Mouse (Mus musculus) C2C12 (cell line): Measurements from ENCODE around the gene Peli3. TPM values are rescaled to one million over a fixed set of nuclear protein-coding genes. Genes with fewer than 3 reads are reported as not detected.
A peak's percentile ranks its signal among the peaks of the same experiment; 100 is the strongest.
"Not testable (repeated sequence)": the region's sequence is repeated elsewhere in the genome, so short reads cannot be mapped to it uniquely, and the experiment has no call there.

ENCODE experiments used
- H3K27me3 ChIP-seq: one replicate; pipeline ENCODE4 v1.6.1; 2011; ENCODE audit not compliant: control insufficient read depth, insufficient read depth, insufficient read length
- H3K36me3 ChIP-seq: one replicate; pipeline ENCODE4 v1.6.1; 2011; ENCODE audit not compliant: control insufficient read depth, insufficient read depth
- H3K4me3 ChIP-seq: one replicate; pipeline ENCODE4 v1.5.1; 2011; ENCODE audit warnings: mild to moderate bottlenecking, control low read depth; ENCODE audit not compliant: poor library complexity, insufficient read depth, severe bottlenecking
- H3K79me2 ChIP-seq: one replicate; pipeline ENCODE4 v1.6.1; 2011; ENCODE audit not compliant: control insufficient read depth, insufficient read depth
- H3K79me3 ChIP-seq: one replicate; pipeline ENCODE4 v1.6.1; 2011; ENCODE audit warnings: low read depth, control low read depth
- H3ac ChIP-seq: one replicate; pipeline ENCODE3; 2011; ENCODE audit warnings: low read depth; ENCODE audit not compliant: control insufficient read depth, insufficient read length
- CTCF ChIP-seq: IDR thresholded peaks from one replicate; pipeline ENCODE4 v1.5.1; 2011; ENCODE audit not compliant: control insufficient read depth, insufficient read depth, insufficient read length
- FOSL1 ChIP-seq: IDR thresholded peaks from one replicate; pipeline ENCODE4 v1.8.0; 2011; ENCODE audit warnings: mild to moderate bottlenecking, low read length; ENCODE audit not compliant: poor library complexity, insufficient read depth, severe bottlenecking
- MAX ChIP-seq: IDR thresholded peaks from one replicate; pipeline ENCODE4 v1.6.1; 2011; ENCODE audit warnings: mild to moderate bottlenecking, control low read depth
- MYOD1 ChIP-seq: IDR thresholded peaks from one replicate; pipeline ENCODE4 v1.6.1; 2011; ENCODE audit warnings: low read depth; ENCODE audit not compliant: control insufficient read depth, insufficient read length
- MYOG ChIP-seq: IDR thresholded peaks from one replicate; pipeline ENCODE4 v1.6.1; 2011; ENCODE audit not compliant: control insufficient read depth, insufficient read length; ENCODE audit errors: extremely low read depth
- USF1 ChIP-seq: IDR thresholded peaks from one replicate; pipeline ENCODE4 v1.6.1; 2011; ENCODE audit warnings: low read depth, mild to moderate bottlenecking, control low read depth, moderate library complexity
- polyA plus RNA-seq: library from polyadenylated mRNA; unstranded; fragments of >200 nt; fragmentation: generic; extraction: Trizol; gene quantifications from one replicate; pipeline ENCODE4 v1.2.1, GENCODE M21; 2012; ENCODE audit warnings: missing spikeins

Peli3 gene
- polyA plus RNA-seq, 1 experiment = 1.3 TPM

- no peaks in the 10 kb centered on the region for H3K79me2 ChIP-seq
- no peaks in the 10 kb centered on the region for H3K36me3 ChIP-seq
- H3ac ChIP-seq = no peak overlapping the region
- H3K4me3 ChIP-seq = no peak overlapping the region
- H3K79me3 ChIP-seq = no peaks in the 10 kb centered on the region
- no peaks in the 10 kb centered on the region for H3K27me3 ChIP-seq
- TF ChIP-seq MAX (peak; percentile 98), MYOD1 (no peak), CTCF (no peak), USF1 (no peak)
These were observed 46.1 kb upstream of the Peli3 start for GRCm38 (mm10) chr19:4989013-4989412.

- no peak overlapping the region for H3ac ChIP-seq
- H3K4me3 ChIP-seq = no peak overlapping the region
- no peaks in the 10 kb centered on the region for H3K36me3 ChIP-seq
- H3K27me3 ChIP-seq = peaks cover 7% of the 10 kb centered on the region
- TF ChIP-seq USF1 (no peak), MYOG (no peak), FOSL1 (no peak), MAX (no peak), CTCF (peak; percentile 67)
- no peaks in the 10 kb centered on the region for H3K79me3 ChIP-seq
- H3K79me2 ChIP-seq = no peaks in the 10 kb centered on the region
These were observed 38.8 kb upstream of the Peli3 start for GRCm38 (mm10) chr19:4981767-4982166.

DNA sequence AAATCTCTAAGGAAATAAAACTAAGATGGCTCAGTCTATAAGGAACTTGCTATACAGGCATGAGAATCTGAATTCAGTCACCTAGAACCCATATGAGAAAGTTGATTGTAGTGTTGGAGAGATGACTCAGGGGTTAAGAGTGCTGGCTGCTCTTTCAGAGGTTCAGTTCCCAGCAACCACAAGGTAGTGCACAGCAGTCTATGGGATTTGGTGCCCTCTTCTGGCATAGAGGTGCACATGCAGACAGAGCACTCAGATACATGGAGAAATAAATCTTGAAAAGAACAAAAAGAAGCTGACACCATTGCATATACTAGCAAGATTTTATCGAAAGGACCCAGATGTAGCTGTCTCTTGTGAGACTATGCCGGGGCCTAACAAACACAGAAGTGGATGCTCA is 25.3 kb upstream of the Peli3 start:
- TF ChIP-seq USF1 (no peak), CTCF (peak; percentile 29), MAX (no peak)

DNA sequence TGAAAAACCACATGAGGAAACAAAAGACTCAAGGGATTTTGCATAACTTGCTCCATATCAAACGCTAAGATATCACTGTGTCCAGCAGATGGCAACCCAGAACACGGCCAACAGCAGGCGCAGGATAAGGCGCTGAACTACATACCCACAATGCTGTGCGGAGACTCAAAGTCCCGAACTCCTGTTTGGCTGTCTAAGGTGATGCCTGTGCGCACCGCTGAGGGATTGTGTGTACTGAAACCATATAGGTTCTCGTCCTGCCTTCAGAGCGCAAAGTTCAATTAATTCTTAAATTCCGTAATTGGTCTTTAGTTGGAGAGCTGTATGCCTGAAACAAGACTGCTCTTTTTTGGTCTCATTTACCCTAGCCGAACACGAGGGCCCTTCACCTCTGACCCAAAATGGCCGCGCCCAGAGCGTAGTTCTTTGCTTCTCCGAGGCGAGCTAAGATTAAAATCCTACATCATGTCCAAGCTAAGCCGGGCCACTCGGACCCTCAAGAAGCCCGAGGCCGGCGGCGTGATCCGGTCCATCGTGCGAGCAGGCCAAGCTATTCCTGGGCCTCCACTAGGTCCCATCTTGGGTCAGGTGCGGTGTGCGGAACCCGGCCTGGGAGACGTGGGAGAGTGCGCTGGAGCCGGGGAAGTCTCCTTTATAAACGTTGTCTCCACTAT is 19.1 kb upstream of the Peli3 start, which contains the start of gene Mrpl11:
Mrpl11 (plus strand) TSS at position 220 of the 674 bp plus-strand sequence.
- TF ChIP-seq FOSL1 (no peak), MYOD1 (no peak), USF1 (no peak), CTCF (peak; percentile 76), MAX (peak; percentile 99)
- H3K79me2 ChIP-seq = peaks cover 12% of the 10 kb centered on the region
- H3K27me3 ChIP-seq = no peaks in the 10 kb centered on the region
- H3K79me3 ChIP-seq = peaks cover 5% of the 10 kb centered on the region
- peaks cover 15% of the 10 kb centered on the region for H3K36me3 ChIP-seq
- peak within 1 kb of the TSS; percentile 94 for H3K4me3 ChIP-seq
- H3ac ChIP-seq = peak within 1 kb of the TSS; percentile 97

More for the DNA sequence above, 25.3 kb upstream of the Peli3 start:
- no peaks in the 10 kb centered on the region for H3K27me3 ChIP-seq
- no peak overlapping the region for H3ac ChIP-seq
- H3K79me2 ChIP-seq = peaks cover 3% of the 10 kb centered on the region
- peaks cover 15% of the 10 kb centered on the region for H3K36me3 ChIP-seq
- H3K4me3 ChIP-seq = no peak overlapping the region
- no peaks in the 10 kb centered on the region for H3K79me3 ChIP-seq

- H3ac ChIP-seq, H3K79me3 ChIP-seq, H3K36me3 ChIP-seq, H3K27me3 ChIP-seq, H3K4me3 ChIP-seq, H3K79me2 ChIP-seq: not testable (repeated sequence)
These were observed 5.7 kb upstream of the Peli3 start for GRCm38 (mm10) chr19:4948641-4949040.

GRCm38 (mm10) chr19:4945540-4945939 is 2.6 kb upstream of the Peli3 start:
- H3K27me3 ChIP-seq = no peaks in the 10 kb centered on the region
- no peaks in the 10 kb centered on the region for H3K79me2 ChIP-seq
- H3K79me3 ChIP-seq = no peaks in the 10 kb centered on the region
- no peak overlapping the region for H3K4me3 ChIP-seq
- no peaks in the 10 kb centered on the region for H3K36me3 ChIP-seq
- TF ChIP-seq CTCF = no peak
- H3ac ChIP-seq = no peak overlapping the region

GRCm38 (mm10) chr19:4943253-4943588 is 294 bp upstream of the Peli3 start:
- H3K79me3 ChIP-seq = no peaks in the 10 kb centered on the region
- TF ChIP-seq MAX (no peak), MYOG (no peak), CTCF (no peak)
- H3K4me3 ChIP-seq = peak overlapping the region; percentile 25
- H3K36me3 ChIP-seq = no peaks in the 10 kb centered on the region
- no peaks in the 10 kb centered on the region for H3K79me2 ChIP-seq
- H3K27me3 ChIP-seq = no peaks in the 10 kb centered on the region
- peak overlapping the region; percentile 48 for H3ac ChIP-seq
